Mouse (Mus musculus): ENCODE results near the gene Cnnm3.

- no peak for TF ChIP-seq EP300 (IDR thresholded peaks at IDR 0.05)
- no peak for TF ChIP-seq CTCF (IDR thresholded peaks at IDR 0.05)
Measured at GRCm38 (mm10) chr1:36562388-36562787, 50.7 kb downstream of the Cnnm3 start.
